Mouse (Mus musculus) T-helper 17 cell (primary cell): Measurements from ENCODE around the gene Hspa1a.
"Not testable (repeated sequence)": the region's sequence is repeated elsewhere in the genome, so short reads cannot be mapped to it uniquely, and the experiment has no call there.

ENCODE experiments used
- in situ Hi-C, 2 experiments: fragments of 300-600 bp; cut with MboI, MseI; formaldehyde crosslinking; loops; 1 replicate in 1 of 2; 2 replicates in 1 of 2; pipeline ENCODE4 v1.15.1; 2025; ENCODE audit warnings: high pct_unique_total_duplicates in 2 of 2

Gene Hspa1a

GRCm38 (mm10) chr17:34975581-34976492, 3.9 kb upstream of the Hspa1a start:
- in situ Hi-C loops: no loop called here

DNA sequence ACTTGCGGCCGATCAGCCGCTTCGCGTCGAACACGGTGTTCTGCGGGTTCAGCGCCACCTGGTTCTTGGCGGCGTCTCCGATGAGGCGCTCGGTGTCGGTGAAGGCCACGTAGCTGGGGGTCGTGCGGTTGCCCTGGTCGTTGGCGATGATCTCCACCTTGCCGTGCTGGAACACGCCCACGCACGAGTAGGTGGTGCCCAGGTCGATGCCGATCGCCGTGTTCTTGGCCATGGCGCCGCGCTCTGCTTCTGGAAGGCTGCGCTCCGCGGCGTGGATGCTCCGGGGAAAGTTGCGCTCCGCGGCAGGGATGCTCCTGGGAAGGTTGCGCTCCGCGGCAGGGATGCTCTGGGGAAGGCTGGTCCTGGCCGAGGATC, 275 bp downstream of the Hspa1a start:
- in situ Hi-C loops: not testable (repeated sequence)

DNA sequence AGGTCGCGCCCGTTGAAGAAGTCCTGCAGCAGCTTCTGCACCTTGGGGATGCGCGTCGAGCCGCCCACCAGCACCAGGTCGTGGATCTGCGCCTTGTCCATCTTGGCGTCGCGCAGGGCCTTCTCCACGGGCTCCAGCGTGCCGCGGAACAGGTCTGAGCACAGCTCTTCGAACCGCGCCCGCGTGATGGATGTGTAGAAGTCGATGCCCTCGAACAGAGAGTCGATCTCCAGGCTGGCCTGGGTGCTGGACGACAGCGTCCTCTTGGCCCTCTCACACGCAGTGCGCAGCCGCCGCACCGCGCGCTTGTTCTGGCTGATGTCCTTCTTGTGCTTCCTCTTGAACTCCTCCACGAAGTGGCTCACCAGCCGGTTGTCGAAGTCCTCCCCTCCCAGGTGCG, 1.1 kb downstream of the Hspa1a start:
- in situ Hi-C loops: not testable (repeated sequence)

GRCm38 (mm10) chr17:34969822-34970221, 2.1 kb downstream of the Hspa1a start, which contains the start of gene Gm20481:
TSS of gene Gm20481 (plus strand) at chr17:34969912.
- in situ Hi-C loops: not testable (repeated sequence)

GRCm38 (mm10) chr17:34965627-34966026, 6.3 kb downstream of the Hspa1a start:
- in situ Hi-C loops: no loop called here

- in situ Hi-C loops: no loop called here
Observed at GRCm38 (mm10) chr17:34964640-34965049, 7.3 kb downstream of the Hspa1a start.

DNA sequence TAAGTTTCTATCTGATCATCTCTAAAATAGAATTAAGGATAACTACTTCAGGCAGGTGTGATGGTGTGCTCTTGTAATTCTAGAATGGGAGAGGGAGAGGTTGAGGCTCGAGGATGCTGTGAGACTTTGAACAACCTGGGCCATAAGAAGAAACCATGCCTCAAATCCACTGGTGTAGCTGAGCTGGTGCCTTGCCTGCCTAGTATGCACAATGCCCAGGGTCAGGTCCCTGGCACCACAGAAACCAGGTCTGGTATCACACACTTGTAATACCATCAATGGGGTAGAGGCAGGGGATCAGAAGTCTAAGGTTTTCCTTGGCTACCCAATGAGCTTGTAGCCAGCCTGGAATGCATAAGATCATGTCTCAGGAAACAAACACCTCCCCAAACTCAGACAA, 9.1 kb downstream of the Hspa1a start:
- in situ Hi-C loops: no loop called here

- in situ Hi-C loops: no loop called here
Observed at GRCm38 (mm10) chr17:34962125-34962524, 9.8 kb downstream of the Hspa1a start.

DNA sequence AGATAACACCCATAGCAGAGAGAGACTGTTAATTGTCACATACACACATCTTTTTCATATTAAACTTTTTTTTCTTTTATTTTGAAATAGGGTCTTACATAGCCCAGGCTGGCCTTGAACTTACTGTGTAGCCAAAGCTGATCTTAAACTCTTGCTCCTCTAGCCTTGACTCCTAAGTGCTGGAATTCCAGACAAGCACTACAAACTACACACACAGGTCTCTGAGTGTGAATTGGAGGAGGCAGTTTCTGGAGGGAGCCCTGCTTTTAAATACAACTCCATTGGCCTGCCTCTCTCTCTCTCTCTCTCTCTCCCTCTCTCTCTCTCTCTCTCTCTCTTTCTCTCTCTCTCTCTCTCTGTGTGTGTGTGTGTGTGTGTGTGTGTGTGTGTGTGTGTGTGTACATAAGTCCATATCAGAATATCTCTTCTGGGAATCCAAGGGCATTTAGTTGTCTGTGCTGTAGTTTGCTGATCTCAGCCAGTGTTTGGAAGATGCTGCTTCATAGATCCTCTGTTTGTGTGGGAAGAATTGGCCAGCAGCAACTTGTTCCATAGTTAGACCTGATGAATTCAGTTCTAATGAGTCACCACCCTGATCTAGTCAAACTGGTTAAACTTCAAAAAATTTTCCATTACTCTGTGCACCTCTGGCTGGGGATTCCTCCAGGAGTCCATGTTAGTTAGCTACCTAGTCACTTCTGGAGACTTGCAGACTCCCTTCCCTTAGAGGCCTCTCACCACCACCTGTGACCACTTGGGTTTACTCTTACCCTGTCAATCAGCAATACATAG, 11.1 kb downstream of the Hspa1a start:
- in situ Hi-C loops: no loop called here

GRCm38 (mm10) chr17:34959881-34960515, 12.0 kb downstream of the Hspa1a start:
- in situ Hi-C loops: no loop called here

- in situ Hi-C loops: not testable (repeated sequence)
Observed at GRCm38 (mm10) chr17:34959130-34959778, 12.7 kb downstream of the Hspa1a start, which contains the start of gene Hspa1b. TSS of gene Hspa1b (minus strand) at chr17:34959238.

GRCm38 (mm10) chr17:34958734-34959129, 13.2 kb downstream of the Hspa1a start:
- in situ Hi-C loops: not testable (repeated sequence)

- in situ Hi-C loops: not testable (repeated sequence)
Observed at GRCm38 (mm10) chr17:34957966-34958365, 14.0 kb downstream of the Hspa1a start.

DNA sequence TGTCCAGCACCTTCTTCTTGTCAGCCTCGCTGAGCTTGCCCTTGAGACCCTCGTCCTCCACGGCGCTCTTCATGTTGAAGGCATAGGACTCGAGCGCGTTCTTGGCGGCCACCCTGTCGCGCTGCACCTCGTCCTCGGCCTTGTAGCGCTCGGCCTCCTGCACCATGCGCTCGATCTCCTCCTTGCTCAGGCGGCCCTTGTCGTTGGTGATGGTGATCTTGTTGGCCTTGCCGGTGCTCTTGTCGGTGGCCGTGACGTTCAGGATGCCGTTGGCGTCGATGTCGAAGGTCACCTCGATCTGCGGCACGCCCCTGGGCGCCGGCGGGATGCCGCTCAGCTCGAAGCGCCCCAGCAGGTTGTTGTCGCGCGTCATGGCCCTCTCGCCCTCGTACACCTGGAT, 14.7 kb downstream of the Hspa1a start:
- in situ Hi-C loops: not testable (repeated sequence)

- in situ Hi-C loops: no loop called here
Observed at GRCm38 (mm10) chr17:34956340-34956739, 15.6 kb downstream of the Hspa1a start.

GRCm38 (mm10) chr17:34955884-34956283, 16.1 kb downstream of the Hspa1a start:
- in situ Hi-C loops: no loop called here

DNA sequence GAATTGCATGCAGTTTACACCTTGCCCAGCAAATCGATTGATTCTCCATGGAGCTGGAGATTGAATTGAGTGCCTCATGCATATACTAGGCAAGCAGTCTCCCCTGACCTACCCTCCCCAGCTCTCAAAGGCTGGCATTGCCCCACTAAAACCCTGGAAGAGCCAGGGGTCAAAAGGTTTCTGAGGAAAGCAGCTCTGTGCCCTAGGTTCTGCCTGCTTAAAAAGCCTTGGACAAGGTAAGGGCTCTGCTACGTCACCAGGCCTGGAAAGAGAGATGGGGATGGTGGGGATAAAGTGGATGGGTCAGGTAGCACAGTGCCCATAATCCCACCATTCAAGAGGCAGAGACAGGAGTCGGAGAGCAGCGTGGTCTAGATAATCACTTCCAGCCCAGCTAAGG, 17.1 kb downstream of the Hspa1a start:
- in situ Hi-C loops: no loop called here

DNA sequence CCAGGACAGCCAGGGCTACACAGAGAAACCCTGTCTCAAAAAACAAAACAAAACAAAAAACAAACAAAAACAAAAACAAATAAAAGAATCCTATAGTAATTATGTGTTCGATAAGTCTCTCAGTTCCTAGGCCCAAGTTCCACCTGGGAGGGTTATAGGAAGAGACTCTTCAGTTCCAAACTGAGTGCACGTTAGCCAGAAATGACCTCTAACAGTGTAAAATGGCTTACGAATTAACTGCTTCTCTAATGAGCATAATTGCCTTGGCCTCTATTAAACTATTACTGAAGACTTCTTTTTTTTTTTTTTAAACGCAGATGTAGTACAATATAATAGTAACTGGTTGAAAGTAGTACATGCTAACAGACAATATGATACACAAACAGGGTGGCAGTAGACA, 18.1 kb downstream of the Hspa1a start:
- in situ Hi-C loops: no loop called here

- in situ Hi-C loops: no loop called here
Observed at GRCm38 (mm10) chr17:34953258-34953657, 18.7 kb downstream of the Hspa1a start.

DNA sequence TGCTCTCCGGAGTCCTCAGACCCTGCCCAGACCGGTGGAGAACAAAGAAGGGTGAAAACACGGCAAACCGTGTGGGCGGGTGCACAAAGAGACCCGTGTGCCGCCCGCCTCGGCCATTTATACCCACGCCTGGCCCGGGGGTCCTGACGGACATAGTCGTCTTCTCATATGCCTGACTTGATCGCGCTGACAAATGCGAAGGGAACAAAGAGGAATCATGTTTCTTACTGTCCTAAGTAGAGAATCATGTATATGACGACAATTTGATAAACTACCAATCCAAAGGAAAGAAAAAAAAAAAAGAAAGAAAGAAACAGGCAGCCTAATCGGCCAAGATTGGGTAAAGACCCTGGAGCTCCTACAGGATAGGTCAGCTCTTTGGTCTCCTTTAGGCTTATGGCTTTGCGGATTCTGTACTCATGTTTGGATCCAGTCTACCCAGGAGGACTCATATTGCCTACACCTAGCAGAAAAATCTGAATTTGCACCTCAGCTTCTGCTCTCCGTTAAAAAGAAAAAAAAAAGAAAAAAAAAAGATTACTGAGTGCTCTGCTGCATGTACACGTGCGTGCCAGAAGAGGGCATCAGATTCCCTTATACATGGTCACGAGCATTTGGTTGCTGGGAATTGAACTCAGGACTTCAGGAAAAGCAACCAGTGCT, 19.4 kb downstream of the Hspa1a start:
- in situ Hi-C loops: no loop called here
